Mouse (Mus musculus): ENCODE measurements around the gene Gm45717. TPM values are rescaled to one million over a fixed set of nuclear protein-coding genes. Genes with fewer than 3 reads are reported as not detected.

Gene Gm45717
- polyA plus RNA-seq, 1 experiment = not detected

GRCm38 (mm10) chr7:140914031-140914690 is 41.6 kb downstream of the Gm45717 start:
- Histone ChIP-seq H3K4me1 (ENCODE audit: control insufficient read depth, insufficient read depth, low read length) (no peaks in the 10 kb centered on the region), H3K4me3 (replicated peaks; ENCODE audit: extremely low read depth, low read depth, low read length) (no peak overlapping the region)
- 84% methylated on average over 8 of the region's 8 CpGs for WGBS
- no peak for DNase-seq
- no peak for TF ChIP-seq POLR2A (IDR thresholded peaks at IDR 0.05; ENCODE audit: borderline replicate concordance, extremely low read depth, low read depth, low read length)
- no peak for TF ChIP-seq CTCF (IDR thresholded peaks at IDR 0.05; ENCODE audit: insufficient read depth, low read length)

DNA sequence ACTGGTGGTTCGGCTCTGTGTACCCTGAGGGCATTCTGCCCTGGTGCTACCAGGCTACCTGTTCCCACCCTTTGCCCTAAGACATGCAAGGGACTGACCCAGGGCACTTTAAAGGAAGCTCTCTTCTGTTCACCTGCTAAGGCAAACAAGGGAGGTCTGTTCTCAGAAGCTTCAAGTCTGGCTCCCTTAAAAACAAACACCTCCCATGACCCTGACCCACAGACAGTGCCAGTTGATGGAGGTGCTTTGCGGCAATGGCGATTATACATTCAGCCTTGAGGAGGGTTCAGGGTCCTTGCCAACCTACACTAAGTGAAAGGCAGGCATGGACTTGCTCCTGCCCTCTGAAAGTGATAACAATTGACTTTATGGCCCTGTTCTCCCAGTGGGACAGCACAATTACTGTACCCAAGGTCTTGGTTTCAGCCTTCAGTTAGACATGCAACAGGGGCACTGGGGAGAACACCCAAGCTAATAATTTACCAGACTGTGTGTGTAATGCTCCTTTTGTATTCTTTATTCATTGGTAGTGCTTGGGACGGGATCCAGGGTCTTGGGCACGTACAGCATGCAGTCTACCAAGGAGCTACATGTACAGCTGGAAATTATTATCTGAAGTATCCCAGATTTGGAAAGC is 42.8 kb downstream of the Gm45717 start:
- peaks cover 3% of the 10 kb centered on the region for H3K4me1 ChIP-seq (ENCODE audit: control insufficient read depth, insufficient read depth, low read length)
- TF ChIP-seq POLR2A (IDR thresholded peaks at IDR 0.05; ENCODE audit: borderline replicate concordance, extremely low read depth, low read depth, low read length) = no peak
- no peak for TF ChIP-seq CTCF (IDR thresholded peaks at IDR 0.05; ENCODE audit: insufficient read depth, low read length)
- DNase-seq = no peak
- WGBS = 62% methylated on average over 5 of the region's 5 CpGs
- no peak overlapping the region for H3K4me3 ChIP-seq (replicated peaks; ENCODE audit: extremely low read depth, low read depth, low read length)

DNA sequence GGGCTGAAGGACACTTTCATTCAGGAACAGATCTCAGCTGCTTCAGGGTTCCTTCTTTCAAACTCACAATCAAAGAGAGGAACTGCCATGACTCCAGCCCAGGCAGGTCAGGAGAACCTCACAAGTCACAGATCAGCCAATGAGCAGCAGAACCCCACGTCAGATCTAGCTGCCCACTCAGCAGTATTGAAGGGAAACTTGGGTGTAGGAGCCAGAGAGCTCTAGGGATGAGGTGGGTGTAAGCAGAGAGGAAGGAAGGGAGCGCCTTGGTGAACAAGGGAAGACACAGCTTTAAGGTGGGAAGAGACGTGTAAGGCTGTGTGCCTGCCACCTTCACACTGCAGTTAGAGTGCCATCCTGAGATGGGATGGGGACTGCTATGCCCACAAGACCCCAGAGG is 43.4 kb downstream of the Gm45717 start:
- WGBS = 52% methylated on average over 3 of the region's 3 CpGs
- DNase-seq = no peak
- H3K4me1 ChIP-seq (ENCODE audit: control insufficient read depth, insufficient read depth, low read length) = peaks cover 3% of the 10 kb centered on the region
- no peak overlapping the region for H3K4me3 ChIP-seq (replicated peaks; ENCODE audit: extremely low read depth, low read depth, low read length)
- TF ChIP-seq POLR2A (IDR thresholded peaks at IDR 0.05; ENCODE audit: borderline replicate concordance, extremely low read depth, low read depth, low read length) = no peak
- TF ChIP-seq CTCF (IDR thresholded peaks at IDR 0.05; ENCODE audit: insufficient read depth, low read length) = no peak

DNA sequence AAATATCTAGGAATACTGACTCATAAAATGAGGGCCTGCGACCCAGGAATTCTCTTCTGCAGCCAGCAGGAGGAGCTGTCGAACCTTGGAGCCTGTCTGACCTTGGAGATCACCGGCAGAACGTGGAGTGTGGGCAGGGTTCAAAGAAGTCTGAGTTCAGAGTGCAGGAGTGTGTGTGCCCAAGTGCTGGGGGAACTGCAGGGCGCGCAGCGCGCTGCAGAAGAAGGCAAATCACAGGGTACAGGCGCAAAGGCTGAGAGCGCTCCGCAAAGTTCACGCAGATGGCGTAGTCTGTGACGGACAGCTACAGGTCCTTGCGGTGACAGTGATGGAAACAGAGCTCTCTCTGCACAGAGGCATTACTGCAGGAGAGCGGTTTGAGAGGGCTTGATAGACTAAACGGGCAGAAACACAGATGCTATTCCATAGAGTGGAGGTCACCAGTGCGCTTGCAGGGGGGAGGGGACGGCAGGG is 47.1 kb downstream of the Gm45717 start:
- Histone ChIP-seq H3K4me1 (ENCODE audit: control insufficient read depth, insufficient read depth, low read length) (peaks cover 3% of the 10 kb centered on the region), H3K4me3 (replicated peaks; ENCODE audit: extremely low read depth, low read depth, low read length) (peak overlapping the region; percentile 38)
- peak; percentile 78 for DNase-seq
- TF ChIP-seq POLR2A (IDR thresholded peaks at IDR 0.05; ENCODE audit: borderline replicate concordance, extremely low read depth, low read depth, low read length) (no peak), CTCF (IDR thresholded peaks at IDR 0.05; ENCODE audit: insufficient read depth, low read length) (peak; percentile 92)
- 2% methylated on average over 19 of the region's 19 CpGs for WGBS

GRCm38 (mm10) chr7:140908181-140908580 is 47.6 kb downstream of the Gm45717 start:
- Histone ChIP-seq H3K4me1 (ENCODE audit: control insufficient read depth, insufficient read depth, low read length) (peaks cover 3% of the 10 kb centered on the region), H3K4me3 (replicated peaks; ENCODE audit: extremely low read depth, low read depth, low read length) (no peak overlapping the region)
- WGBS = 40% methylated on average over 7 of the region's 7 CpGs
- no peak for TF ChIP-seq CTCF (IDR thresholded peaks at IDR 0.05; ENCODE audit: insufficient read depth, low read length)
- TF ChIP-seq POLR2A (IDR thresholded peaks at IDR 0.05; ENCODE audit: borderline replicate concordance, extremely low read depth, low read depth, low read length) = no peak
- no peak for DNase-seq

DNA sequence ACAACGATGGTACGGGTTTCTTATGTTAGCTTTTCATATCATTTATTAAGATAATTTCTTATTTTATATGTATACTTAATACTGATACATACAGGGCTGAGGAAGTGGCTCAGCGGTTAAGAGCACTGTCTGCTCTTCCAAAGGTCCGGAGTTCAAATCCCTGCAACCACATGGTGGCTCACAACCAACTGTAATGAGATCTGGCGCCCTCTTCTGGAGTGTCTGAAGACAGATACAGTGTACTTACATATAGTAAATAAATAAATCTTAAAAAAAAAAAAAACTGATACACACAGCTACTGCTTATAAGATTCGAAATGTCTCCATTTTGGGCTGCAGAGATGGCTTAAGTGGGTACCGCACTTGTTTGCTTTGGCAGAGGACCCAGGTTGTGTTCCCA is 48.0 kb downstream of the Gm45717 start:
- TF ChIP-seq POLR2A (IDR thresholded peaks at IDR 0.05; ENCODE audit: borderline replicate concordance, extremely low read depth, low read depth, low read length) (no peak), CTCF (IDR thresholded peaks at IDR 0.05; ENCODE audit: insufficient read depth, low read length) (no peak)
- H3K4me1 ChIP-seq (ENCODE audit: control insufficient read depth, insufficient read depth, low read length) = peaks cover 5% of the 10 kb centered on the region
- WGBS = 83% methylated on average over 7 of the region's 7 CpGs
- DNase-seq = no peak
- no peak overlapping the region for H3K4me3 ChIP-seq (replicated peaks; ENCODE audit: extremely low read depth, low read depth, low read length)

DNA sequence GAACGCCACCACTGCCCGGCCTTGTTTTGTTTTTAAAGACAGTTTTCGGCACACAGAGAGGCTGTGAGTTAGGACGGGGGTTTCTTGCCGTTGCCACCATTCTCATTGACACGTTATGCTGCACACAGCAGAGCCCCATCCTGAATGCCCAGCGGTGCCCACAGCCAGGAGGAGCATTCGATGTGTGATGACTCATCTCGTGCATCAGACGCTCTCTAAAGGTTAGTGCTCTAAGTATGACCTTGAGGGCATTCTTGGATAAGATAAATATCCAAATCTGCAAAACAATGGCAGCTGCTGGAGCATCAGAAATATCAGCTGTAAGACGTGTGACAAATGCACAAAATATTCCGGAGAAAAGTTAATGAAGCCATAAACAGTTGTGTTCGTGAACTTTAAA is 48.6 kb downstream of the Gm45717 start:
- H3K4me1 ChIP-seq (ENCODE audit: control insufficient read depth, insufficient read depth, low read length) = peaks cover 5% of the 10 kb centered on the region
- DNase-seq = no peak
- no peak overlapping the region for H3K4me3 ChIP-seq (replicated peaks; ENCODE audit: extremely low read depth, low read depth, low read length)
- TF ChIP-seq CTCF (IDR thresholded peaks at IDR 0.05; ENCODE audit: insufficient read depth, low read length) (no peak), POLR2A (IDR thresholded peaks at IDR 0.05; ENCODE audit: borderline replicate concordance, extremely low read depth, low read depth, low read length) (no peak)
- WGBS = 71% methylated on average over 13 of the region's 13 CpGs

DNA sequence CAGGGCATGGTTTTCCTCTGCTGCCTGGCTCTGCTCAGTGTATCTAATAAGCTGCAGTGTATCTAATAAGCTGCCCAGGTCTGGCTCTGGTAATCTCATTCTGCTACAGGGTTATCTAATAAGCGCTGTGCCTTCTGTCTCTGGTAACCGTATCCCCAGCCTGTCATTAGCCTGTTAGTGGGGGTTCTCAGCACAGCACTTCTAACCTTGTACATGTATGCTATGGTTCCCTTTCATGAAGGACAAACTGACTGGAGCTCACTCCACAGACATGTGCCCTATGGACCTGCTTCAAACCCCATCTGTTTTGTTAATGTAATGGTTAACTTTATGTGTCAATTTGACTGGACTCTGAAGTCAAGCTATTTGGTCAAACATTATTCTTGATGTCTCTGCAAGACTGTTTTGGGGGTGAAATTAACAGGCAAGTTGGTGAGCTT is 50.1 kb downstream of the Gm45717 start:
- Histone ChIP-seq H3K4me3 (replicated peaks; ENCODE audit: extremely low read depth, low read depth, low read length) (no peak overlapping the region), H3K4me1 (ENCODE audit: control insufficient read depth, insufficient read depth, low read length) (peaks cover 5% of the 10 kb centered on the region)
- DNase-seq = no peak
- 91% methylated on average over 2 of the region's 2 CpGs for WGBS
- TF ChIP-seq CTCF (IDR thresholded peaks at IDR 0.05; ENCODE audit: insufficient read depth, low read length) = no peak
- TF ChIP-seq POLR2A (IDR thresholded peaks at IDR 0.05; ENCODE audit: borderline replicate concordance, extremely low read depth, low read depth, low read length) = no peak

- TF ChIP-seq CTCF (IDR thresholded peaks at IDR 0.05; ENCODE audit: insufficient read depth, low read length) = peak; percentile 95
- TF ChIP-seq POLR2A (IDR thresholded peaks at IDR 0.05; ENCODE audit: borderline replicate concordance, extremely low read depth, low read depth, low read length) = no peak
- H3K4me3 ChIP-seq (replicated peaks; ENCODE audit: extremely low read depth, low read depth, low read length) = no peak overlapping the region
- peak; percentile 86 for DNase-seq
- WGBS = 22% methylated on average over 13 of the region's 13 CpGs
- 0 out of 2 replicates have a peak, but pooled peaks cover 2% of the 10 kb centered on the region for H3K4me1 ChIP-seq (ENCODE audit: control insufficient read depth, insufficient read depth, low read length)
These were observed 52.5 kb downstream of the Gm45717 start for GRCm38 (mm10) chr7:140903212-140903611.
